Mouse (Mus musculus) monocyte, adult 59 days (primary cell): ENCODE measurements around the gene Alg10b. TPM values are rescaled to one million over a fixed set of nuclear protein-coding genes. Genes with fewer than 3 reads are reported as not detected.

ENCODE experiments used
- total RNA-seq, 2 experiments: library from RNA; stranded (reverse); gene quantifications; one replicate each; pipeline ENCODE4 v1.2.4; 2023

Alg10b gene
- total RNA-seq, result 10 to 100 TPM; 11.4 to 13.3 TPM

GRCm38 (mm10) chr15:90223969-90224750 is at the start of gene Alg10b:
Gene Alg10b (plus strand): TSS chr15:90224311.

